Mouse (Mus musculus) ES-E14 (cell line): ENCODE measurements around the gene Pex7.

Source experiments
- ZC3H11A ChIP-seq: IDR thresholded peaks from 2 replicates; pipeline ENCODE4 v1.6.1; 2012; ENCODE audit warnings: low read depth, mild to moderate bottlenecking, inconsistent platforms, low read length, borderline replicate concordance
- ZNF384 ChIP-seq: IDR thresholded peaks from 2 replicates; pipeline ENCODE4 v1.6.1; 2012; ENCODE audit warnings: low read depth, low read length, inconsistent platforms

GRCm38 (mm10) chr10:19834222-19834621 is 73.3 kb downstream of the Pex7 start:
- TF ChIP-seq ZNF384 (no peak), ZC3H11A (no peak)
